In genomic region chr2:38616072-38616471, GRCm38 (mm10) we compare ENCODE assay signal across 9 mouse cellular contexts. TPM values are rescaled to one million over a fixed set of nuclear protein-coding genes. Genes with fewer than 3 reads are reported as not detected.
DNase-seq lines count a peak whose midpoint lies in the region; ATAC-seq and TF ChIP-seq lines count a peak whose summit lies in the region.
"Had no signal": no experiment of that assay in that cellular context is flagged by ENCODE, and none has a peak within 500 bp of the region (broad histone marks: within the 10 kb centered on the region; RNA-seq: fewer than 3 reads in every experiment).

No protein-coding gene starts in this region.

- H3K27ac ChIP-seq in kidney, embryonic 16.5 days (ENCODE audit: low read length): no peak overlapping the region
- H3K27ac ChIP-seq in embryonic facial prominence, embryonic 11.5 days (replicated peaks; ENCODE audit: low read depth, low read length): no peak overlapping the region
- H3K27ac ChIP-seq in liver, postnatal 0 days (ENCODE audit: low read depth): no peak overlapping the region
- H3K27ac ChIP-seq in limb, embryonic 10.5 days: no peak overlapping the region
- H3K27ac ChIP-seq: liver, embryonic 15.5 days had no signal

- no peak overlapping the region for H3K4me2 ChIP-seq in kidney, embryonic 16.5 days (replicated peaks; ENCODE audit: low read depth, low read length)
- H3K4me2 ChIP-seq in embryonic facial prominence, embryonic 11.5 days (ENCODE audit: low read depth, low read length): no peak overlapping the region
- H3K4me2 ChIP-seq in liver, postnatal 0 days (ENCODE audit: low read depth, low read length): no peak overlapping the region
- H3K4me2 ChIP-seq: liver, embryonic 15.5 days had no signal

- no peaks in the 10 kb centered on the region for H3K27me3 ChIP-seq in kidney, embryonic 16.5 days (ENCODE audit: insufficient read depth, low read length)
- no peaks in the 10 kb centered on the region for H3K27me3 ChIP-seq in embryonic facial prominence, embryonic 11.5 days (ENCODE audit: control insufficient read depth, insufficient read depth, low read length)
- no peaks in the 10 kb centered on the region for H3K27me3 ChIP-seq in liver, postnatal 0 days (ENCODE audit: insufficient read depth, low read length)
- H3K27me3 ChIP-seq in limb, embryonic 10.5 days (ENCODE audit: low read depth, poor library complexity, severe bottlenecking): no peaks in the 10 kb centered on the region
- H3K27me3 ChIP-seq: liver, embryonic 15.5 days had no signal

- peak; percentile 58 for TF ChIP-seq CTCF in liver, postnatal 0 days (IDR thresholded peaks at IDR 0.05; ENCODE audit: low read depth)

- peaks cover 18% of the 10 kb centered on the region; the same call in 1 of the 2 replicates for H3K36me3 ChIP-seq in kidney, embryonic 16.5 days (ENCODE audit: insufficient read depth, low read length)
- H3K36me3 ChIP-seq in embryonic facial prominence, embryonic 11.5 days (replicated peaks; ENCODE audit: control insufficient read depth, insufficient read depth, low read depth, low read length): no peaks in the 10 kb centered on the region
- peaks cover 9% of the 10 kb centered on the region; the same call in 1 of the 2 replicates for H3K36me3 ChIP-seq in liver, postnatal 0 days (replicated peaks; ENCODE audit: insufficient read depth, low read length)
- peaks cover 66% of the 10 kb centered on the region for H3K36me3 ChIP-seq in limb, embryonic 10.5 days

- WGBS in kidney, embryonic 16.5 days: 58% methylated on average over 4 of the region's 4 CpGs
- 57% methylated on average over 4 of the region's 4 CpGs for WGBS in embryonic facial prominence, embryonic 11.5 days
- WGBS in liver, postnatal 0 days (ENCODE audit: insufficient replicate concordance): 41% methylated on average over 4 of the region's 4 CpGs
- 66% methylated on average over 4 of the region's 4 CpGs for WGBS in limb, embryonic 10.5 days

- no peak; the same call in 1 of the 2 replicates for ATAC-seq in kidney, embryonic 16.5 days (ENCODE audit: low FRiP score, low TSS enrichment)
- ATAC-seq in CD4-positive, CD25-positive, alpha-beta regulatory T cell, adult 4 months: peak; percentile 61
- ATAC-seq in embryonic facial prominence, embryonic 11.5 days (replicated peaks; ENCODE audit: insufficient number of reproducible peaks, low FRiP score, low TSS enrichment, low read depth): no peak
- ATAC-seq in liver, postnatal 0 days: peak; percentile 78

- TF ChIP-seq EP300 in liver, postnatal 0 days (IDR thresholded peaks at IDR 0.05; ENCODE audit: low read depth): no peak

- no peak overlapping the region for H3K9ac ChIP-seq in kidney, embryonic 16.5 days (replicated peaks; ENCODE audit: low read length)
- H3K9ac ChIP-seq in embryonic facial prominence, embryonic 11.5 days (replicated peaks; ENCODE audit: low read length): no peak overlapping the region
- H3K9ac ChIP-seq in liver, postnatal 0 days (replicated peaks): no peak overlapping the region
- H3K9ac ChIP-seq: liver, embryonic 15.5 days had no signal

- DNase-seq in adrenal gland, postnatal 10 days: peak; percentile 47
- DNase-seq in adrenal gland, postnatal 4 days (ENCODE audit: low spot score in 2 of 2): no peak
- DNase-seq in kidney, adult 9 months: peak; percentile 67
- peak; percentile 11 for DNase-seq in embryonic facial prominence, embryonic 11.5 days (ENCODE audit: low spot score)
- peak; percentile 58 for DNase-seq in liver, postnatal 0 days
- DNase-seq in limb, embryonic 10.5 days (ENCODE audit: low spot score): no peak

- peaks cover 6% of the 10 kb centered on the region; the same call in 1 of the 2 replicates for H3K4me1 ChIP-seq in kidney, embryonic 16.5 days (ENCODE audit: insufficient read depth, low read length)
- no peaks in the 10 kb centered on the region for H3K4me1 ChIP-seq in embryonic facial prominence, embryonic 11.5 days (ENCODE audit: control insufficient read depth, insufficient read depth, low read length)
- H3K4me1 ChIP-seq in liver, postnatal 0 days (ENCODE audit: insufficient read depth): peaks cover 9% of the 10 kb centered on the region; the same call in 1 of the 2 replicates
- no peaks in the 10 kb centered on the region for H3K4me1 ChIP-seq in limb, embryonic 10.5 days

- H3K4me3 ChIP-seq in kidney, embryonic 16.5 days (ENCODE audit: low read length): no peak overlapping the region
- no peak overlapping the region for H3K4me3 ChIP-seq in embryonic facial prominence, embryonic 11.5 days (ENCODE audit: low read depth, low read length)
- no peak overlapping the region for H3K4me3 ChIP-seq in liver, postnatal 0 days (ENCODE audit: low read depth, low read length)
- no peak overlapping the region for H3K4me3 ChIP-seq in limb, embryonic 10.5 days
- H3K4me3 ChIP-seq: liver, embryonic 15.5 days had no signal

- no peaks in the 10 kb centered on the region for H3K9me3 ChIP-seq in kidney, embryonic 16.5 days (ENCODE audit: low read length)
- H3K9me3 ChIP-seq in embryonic facial prominence, embryonic 11.5 days (replicated peaks; ENCODE audit: control insufficient read depth, low read length): no peaks in the 10 kb centered on the region
- no peaks in the 10 kb centered on the region for H3K9me3 ChIP-seq in liver, postnatal 0 days (ENCODE audit: low read length)
- no peaks in the 10 kb centered on the region for H3K9me3 ChIP-seq in limb, embryonic 10.5 days (replicated peaks)
- H3K9me3 ChIP-seq: liver, embryonic 15.5 days had no signal

RNA-seq across cellular contexts. Expression of gene Psmb7, which starts 27.8 kb away (rescaled TPM):
- 100 to 1,000 TPM; 274 to 276 TPM for total RNA-seq in adrenal gland, postnatal 10 days (2021)
- total RNA-seq in adrenal gland, postnatal 4 days (2021): 100 to 1,000 TPM; 262 to 277 TPM
- polyA plus RNA-seq in kidney, embryonic 16.5 days (2015; fragmentation: Nextera tagmentation; extraction: Ambion mirVana): 249 and 269 TPM in 2 replicates
- 10 to 100 TPM; 87.0 to 95.3 TPM for polyA plus RNA-seq in CD4-positive, CD25-positive, alpha-beta regulatory T cell, adult 4 months (2017; shearing (Covaris generic))
- 363 and 368 TPM in 2 replicates for polyA plus RNA-seq in embryonic facial prominence, embryonic 11.5 days (2014; fragmentation: Nextera tagmentation; extraction: Ambion mirVana)
- polyA plus RNA-seq in liver, postnatal 0 days (2015; fragmentation: Nextera tagmentation; extraction: Ambion mirVana): 112 and 120 TPM in 2 replicates
- 340 and 363 TPM in 2 replicates for polyA plus RNA-seq in limb, embryonic 10.5 days (2016; fragmentation: Nextera tagmentation; extraction: Ambion mirVana)

Comparison
In these comparisons a context has a peak if more than half of its experiments do, and no peak if none do; other contexts are left out.
1. DNase-seq: peak in adrenal gland, postnatal 10 days (single experiment), kidney, adult 9 months (single experiment), embryonic facial prominence, embryonic 11.5 days (single experiment) and liver, postnatal 0 days (single experiment); none in adrenal gland, postnatal 4 days (0 of 2) and limb, embryonic 10.5 days (single experiment).
2. ATAC-seq: peak in CD4-positive, CD25-positive, alpha-beta regulatory T cell, adult 4 months (single experiment) and liver, postnatal 0 days (single experiment); none in kidney, embryonic 16.5 days (single experiment) and embryonic facial prominence, embryonic 11.5 days (single experiment).